Mouse (Mus musculus) E14TG2a.4 (cell line): ENCODE data around the gene Ngp.

Experiments used
- H3K27me3 ChIP-seq: 2 replicates; pipeline ENCODE4 v1.6.1; 2014; ENCODE audit warnings: low read length, control low read depth; ENCODE audit not compliant: insufficient read depth
- H3K36me3 ChIP-seq: 2 replicates; pipeline ENCODE4 v1.6.1; 2014; ENCODE audit warnings: low read length, control low read depth; ENCODE audit not compliant: insufficient read depth
- H3K4me1 ChIP-seq: replicated peaks from 2 replicates; pipeline ENCODE4 v1.6.1; 2014; ENCODE audit warnings: low read depth, low read length, control low read depth
- H3K4me3 ChIP-seq: replicated peaks from 2 replicates; pipeline ENCODE4 v1.5.1; 2014; ENCODE audit warnings: mild to moderate bottlenecking, low read length
- H3K9me3 ChIP-seq: 2 replicates; pipeline ENCODE4 v1.6.1; 2014; ENCODE audit warnings: low read length, control low read depth
- CTCF ChIP-seq: conservative IDR thresholded peaks from 2 replicates; pipeline ENCODE4 v1.5.1; 2014; ENCODE audit warnings: low read length
- NANOG ChIP-seq: IDR thresholded peaks from 2 replicates; pipeline ENCODE4 v1.6.1; 2014; ENCODE audit warnings: borderline replicate concordance, low read length, mixed read lengths
- POU5F1 ChIP-seq: IDR thresholded peaks from 2 replicates; pipeline ENCODE4 v1.6.1; 2014; ENCODE audit warnings: low read length, borderline replicate concordance

Gene Ngp

DNA sequence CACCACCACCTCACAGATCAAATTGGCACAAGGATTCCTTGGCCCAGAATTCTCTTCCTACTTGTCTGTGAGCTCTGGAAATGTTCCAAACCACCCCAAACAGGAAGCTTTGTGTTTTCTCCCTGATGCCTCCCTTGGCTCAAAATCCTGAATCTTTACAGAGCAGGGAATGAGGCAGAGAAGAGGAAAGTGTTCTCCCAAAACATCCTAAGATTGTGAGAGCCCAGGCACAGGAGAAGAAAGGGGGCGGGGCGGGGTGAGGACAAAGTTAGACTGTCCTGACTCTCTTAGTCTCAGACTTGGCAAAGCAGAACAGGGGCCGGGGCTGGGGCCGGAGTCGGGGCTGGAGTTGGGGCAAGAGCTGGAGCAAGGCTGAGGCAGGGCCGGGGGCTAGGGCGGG, 6.6 kb upstream of the Ngp start:
- no peaks in the 10 kb centered on the region for H3K9me3 ChIP-seq
- H3K27me3 ChIP-seq: no peaks in the 10 kb centered on the region
- no peak overlapping the region for H3K4me3 ChIP-seq
- H3K4me1 ChIP-seq: peaks cover 15% of the 10 kb centered on the region
- TF ChIP-seq POU5F1 (no peak), CTCF (no peak), NANOG (no peak)
- H3K36me3 ChIP-seq: no peaks in the 10 kb centered on the region

DNA sequence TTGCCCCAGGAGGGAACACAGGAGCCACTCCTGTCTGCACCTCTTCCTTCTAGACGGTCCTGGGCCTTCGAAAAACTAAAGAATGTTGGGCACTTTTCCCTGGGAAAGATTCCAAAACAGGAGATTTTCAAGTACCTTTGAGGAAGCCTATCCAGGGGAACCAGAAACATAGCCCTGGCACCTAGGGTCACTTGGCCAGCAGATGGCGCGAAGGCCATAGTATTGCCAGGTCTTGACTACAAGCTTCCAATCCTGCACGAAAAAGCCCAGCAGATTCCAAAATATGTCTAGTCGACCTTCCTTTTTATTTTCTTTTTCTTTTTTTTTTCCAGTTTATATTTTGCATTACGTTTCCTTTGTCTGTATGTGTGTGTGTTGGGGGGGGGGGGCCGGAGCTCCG, 5.8 kb upstream of the Ngp start:
- TF ChIP-seq POU5F1: no peak
- TF ChIP-seq CTCF: 0 out of 2 replicates have a peak, but pooled peaks have one; percentile 7

GRCm38 (mm10) chr9:110431241-110431640, 11.7 kb downstream of the Ngp start:
- TF ChIP-seq CTCF: no peak
- no peak for TF ChIP-seq NANOG
- no peak for TF ChIP-seq POU5F1
- no peaks in the 10 kb centered on the region for H3K9me3 ChIP-seq
- H3K36me3 ChIP-seq: peaks cover 14% of the 10 kb centered on the region; the same call in 1 of the 2 replicates
- H3K4me3 ChIP-seq: no peak overlapping the region
- H3K27me3 ChIP-seq: no peaks in the 10 kb centered on the region
- H3K4me1 ChIP-seq: peaks cover 17% of the 10 kb centered on the region

More for the DNA sequence above, 5.8 kb upstream of the Ngp start:
- Histone ChIP-seq H3K9me3 (no peaks in the 10 kb centered on the region), H3K4me3 (no peak overlapping the region), H3K36me3 (no peaks in the 10 kb centered on the region), H3K4me1 (peaks cover 11% of the 10 kb centered on the region), H3K27me3 (no peaks in the 10 kb centered on the region)

DNA sequence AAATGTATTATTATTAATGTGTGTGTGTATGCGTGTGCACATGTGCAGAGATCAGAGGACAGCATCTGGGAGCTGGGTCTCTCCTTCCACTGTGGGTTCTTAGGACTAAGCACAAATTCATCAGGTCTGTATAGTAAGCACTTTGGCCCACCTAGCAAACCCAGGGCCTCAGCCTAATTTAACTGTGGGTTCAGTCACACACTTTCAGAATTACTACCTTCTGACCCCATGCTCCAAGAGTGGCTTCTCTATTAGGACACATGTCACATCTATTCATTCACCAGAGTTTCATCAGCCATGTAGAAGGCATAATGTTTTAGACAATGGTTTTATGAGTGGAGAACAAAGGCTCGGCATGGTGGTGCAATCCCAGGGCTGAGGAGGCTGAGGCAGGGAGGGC, 13.5 kb downstream of the Ngp start:
- H3K36me3 ChIP-seq: peaks cover 17% of the 10 kb centered on the region; the same call in 1 of the 2 replicates
- no peak for TF ChIP-seq CTCF
- TF ChIP-seq NANOG: no peak
- TF ChIP-seq POU5F1: no peak
- H3K9me3 ChIP-seq: no peaks in the 10 kb centered on the region
- no peaks in the 10 kb centered on the region for H3K27me3 ChIP-seq
- H3K4me1 ChIP-seq: peaks cover 12% of the 10 kb centered on the region
- H3K4me3 ChIP-seq: no peak overlapping the region

GRCm38 (mm10) chr9:110436041-110436440, 16.5 kb downstream of the Ngp start:
- H3K4me3 ChIP-seq: no peak overlapping the region
- H3K36me3 ChIP-seq: 0 out of 2 replicates have a peak, but pooled peaks cover 8% of the 10 kb centered on the region
- no peaks in the 10 kb centered on the region for H3K9me3 ChIP-seq

GRCm38 (mm10) chr9:110440049-110440448, 20.5 kb downstream of the Ngp start:
- Histone ChIP-seq H3K27me3 (no peaks in the 10 kb centered on the region), H3K36me3 (peaks cover 10% of the 10 kb centered on the region; the same call in 1 of the 2 replicates), H3K9me3 (no peaks in the 10 kb centered on the region), H3K4me3 (no peak overlapping the region), H3K4me1 (peaks cover 9% of the 10 kb centered on the region)
- TF ChIP-seq NANOG: no peak
- TF ChIP-seq CTCF: no peak
- no peak for TF ChIP-seq POU5F1

More at GRCm38 (mm10) chr9:110436041-110436440, 16.5 kb downstream of the Ngp start:
- H3K4me1 ChIP-seq: peaks cover 18% of the 10 kb centered on the region
- TF ChIP-seq NANOG (no peak), CTCF (no peak), POU5F1 (no peak)
- H3K27me3 ChIP-seq: no peaks in the 10 kb centered on the region

GRCm38 (mm10) chr9:110440559-110440958, 21.0 kb downstream of the Ngp start:
- H3K4me3 ChIP-seq: no peak overlapping the region
- H3K27me3 ChIP-seq: no peaks in the 10 kb centered on the region
- TF ChIP-seq POU5F1 (no peak), CTCF (no peak)
- H3K36me3 ChIP-seq: peaks cover 9% of the 10 kb centered on the region; the same call in 1 of the 2 replicates
- no peaks in the 10 kb centered on the region for H3K9me3 ChIP-seq
- H3K4me1 ChIP-seq: peaks cover 5% of the 10 kb centered on the region; the same call in 1 of the 2 replicates

- Histone ChIP-seq H3K9me3 (peaks cover 6% of the 10 kb centered on the region; the same call in 1 of the 2 replicates), H3K4me3 (no peak overlapping the region), H3K27me3 (no peaks in the 10 kb centered on the region), H3K4me1 (peaks cover 6% of the 10 kb centered on the region; the same call in 1 of the 2 replicates), H3K36me3 (peaks cover 13% of the 10 kb centered on the region)
- TF ChIP-seq NANOG (no peak), CTCF (no peak), POU5F1 (no peak)
These were observed 28.8 kb downstream of the Ngp start for GRCm38 (mm10) chr9:110448356-110448755.

- H3K4me3 ChIP-seq: no peak overlapping the region
- peaks cover 11% of the 10 kb centered on the region for H3K36me3 ChIP-seq
These were observed 29.5 kb downstream of the Ngp start for GRCm38 (mm10) chr9:110448857-110449617.

More at GRCm38 (mm10) chr9:110448857-110449617, 29.5 kb downstream of the Ngp start:
- Histone ChIP-seq H3K9me3 (peaks cover 6% of the 10 kb centered on the region; the same call in 1 of the 2 replicates), H3K4me1 (peaks cover 6% of the 10 kb centered on the region; the same call in 1 of the 2 replicates), H3K27me3 (no peaks in the 10 kb centered on the region)
- TF ChIP-seq CTCF (peak; percentile 61), NANOG (no peak), POU5F1 (no peak)
